Mouse (Mus musculus) intestine, embryonic 15.5 days (tissue): ENCODE results near the gene Naga. TPM values are rescaled to one million over a fixed set of nuclear protein-coding genes. Genes with fewer than 3 reads are reported as not detected.

Experiments used
- ATAC-seq: fragments of 200-750 bp; cut with Nextera tagmentation; 2 replicates; pipeline ENCODE4 v1.8.0; 2017; ENCODE audit warnings: moderate TSS enrichment, moderate library complexity
- H3K27ac ChIP-seq: fragments of 300-500 bp; sonication (generic); 2 replicates; pipeline ENCODE4 v1.5.1; 2015; ENCODE audit warnings: mild to moderate bottlenecking, inconsistent platforms
- H3K27me3 ChIP-seq: fragments of 300-500 bp; sonication (generic); replicated peaks from 2 replicates; pipeline ENCODE4 v1.6.1; 2015; ENCODE audit warnings: inconsistent platforms
- H3K36me3 ChIP-seq: fragments of 300-500 bp; sonication (generic); 2 replicates; pipeline ENCODE4 v1.6.1; 2015; ENCODE audit warnings: inconsistent platforms
- H3K4me1 ChIP-seq: fragments of 300-500 bp; sonication (generic); replicated peaks from 2 replicates; pipeline ENCODE4 v1.6.1; 2015; ENCODE audit warnings: inconsistent platforms
- H3K4me2 ChIP-seq: fragments of 300-500 bp; sonication (generic); replicated peaks from 2 replicates; pipeline ENCODE4 v1.6.1; 2015; ENCODE audit warnings: mild to moderate bottlenecking, inconsistent platforms
- H3K4me3 ChIP-seq: fragments of 300-500 bp; sonication (generic); replicated peaks from 2 replicates; pipeline ENCODE4 v1.5.1; 2015; ENCODE audit warnings: inconsistent platforms
- H3K9ac ChIP-seq: fragments of 300-500 bp; sonication (generic); 2 replicates; pipeline ENCODE4 v1.6.1; 2015; ENCODE audit warnings: inconsistent platforms
- H3K9me3 ChIP-seq: fragments of 300-500 bp; sonication (generic); 2 replicates; pipeline ENCODE4 v1.6.1; 2016; ENCODE audit warnings: inconsistent platforms
- WGBS: fragments of 180-500 bp; shearing (Covaris S2); methylation state at CpG from one replicate; pipeline ENCODE4 v1.1.7; 2015; 5-methylcytosine and 5-hydroxymethylcytosine counted together
- polyA plus RNA-seq: library from polyadenylated mRNA; unstranded; fragments of >200 nt; fragmentation: Nextera tagmentation; extraction: Ambion mirVana; gene quantifications from 2 replicates; pipeline ENCODE4 v1.2.1, GENCODE M21; 2015

Naga gene
- polyA plus RNA-seq, 1 experiment from 2014 or later: 144 TPM

DNA sequence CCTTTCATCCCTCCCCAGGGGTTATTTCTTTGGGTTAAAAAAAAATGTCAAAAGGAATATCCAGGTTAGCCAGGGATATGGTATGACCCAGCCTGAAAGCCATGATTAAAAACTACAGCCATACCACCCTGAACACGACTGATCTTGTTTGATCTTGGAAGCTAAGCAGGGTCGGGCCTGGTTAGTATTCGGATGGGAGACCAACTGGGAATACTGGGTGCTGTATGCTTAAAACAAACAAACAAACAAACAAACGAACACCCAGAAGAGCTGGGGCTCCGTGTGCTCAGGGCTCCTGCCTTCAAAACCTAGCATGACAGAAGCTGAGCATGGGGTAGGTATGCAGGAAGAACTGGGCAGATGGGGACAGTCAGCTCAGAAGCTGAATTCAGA is 3.8 kb upstream of the Naga start:
- no peaks in the 10 kb centered on the region for H3K9me3 ChIP-seq
- H3K4me1 ChIP-seq: peaks cover 43% of the 10 kb centered on the region
- no peak overlapping the region; the same call in 1 of the 2 replicates for H3K9ac ChIP-seq
- H3K27ac ChIP-seq: 0 out of 2 replicates have a peak overlapping the region, but pooled peaks have one; percentile 90
- ATAC-seq: no peak
- WGBS: 74% methylated on average over 5 of the region's 5 CpGs
- H3K4me3 ChIP-seq: no peak overlapping the region
- H3K36me3 ChIP-seq: no peaks in the 10 kb centered on the region
- peak overlapping the region; percentile 87 for H3K4me2 ChIP-seq
- H3K27me3 ChIP-seq: no peaks in the 10 kb centered on the region

GRCm38 (mm10) chr15:82341675-82342542 is 3.2 kb upstream of the Naga start:
- H3K27ac ChIP-seq: peak overlapping the region; percentile 90
- no peak; the same call in 1 of the 2 replicates for ATAC-seq

DNA sequence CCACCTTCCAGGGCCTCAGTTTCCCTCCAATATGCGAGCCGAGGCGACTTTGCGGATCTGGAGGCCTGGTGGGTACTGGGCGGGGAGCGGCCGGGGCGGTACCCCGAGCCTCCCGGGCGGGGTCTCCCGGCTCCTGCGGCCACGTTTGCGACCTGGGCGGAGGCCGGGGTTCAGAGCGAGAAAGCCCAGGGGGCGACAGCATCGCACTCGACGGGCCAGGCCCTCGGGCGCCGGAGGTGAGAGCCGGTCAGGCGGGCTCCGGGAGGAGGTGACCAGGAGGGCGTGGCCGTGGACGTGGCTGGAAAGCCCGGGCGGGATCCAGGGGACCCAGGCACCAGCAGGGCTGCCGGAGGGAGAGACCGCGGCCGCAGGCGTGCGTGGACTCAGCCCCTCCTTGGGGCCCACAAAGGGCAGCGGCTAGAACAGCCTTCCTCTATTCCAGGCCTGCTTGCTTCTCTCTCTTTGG is 2.3 kb upstream of the Naga start:
- H3K4me1 ChIP-seq: peaks cover 40% of the 10 kb centered on the region
- peak overlapping the region; percentile 59 for H3K4me3 ChIP-seq
- H3K36me3 ChIP-seq: 0 out of 2 replicates have a peak, but pooled peaks cover 2% of the 10 kb centered on the region
- 2% methylated on average over 40 of the region's 40 CpGs for WGBS
- ATAC-seq: peak; percentile 7; the same call in 1 of the 2 replicates
- no peaks in the 10 kb centered on the region for H3K27me3 ChIP-seq
- H3K27ac ChIP-seq: peak overlapping the region; percentile 90
- peak overlapping the region; percentile 81 for H3K9ac ChIP-seq
- H3K4me2 ChIP-seq: peak overlapping the region; percentile 87
- no peaks in the 10 kb centered on the region for H3K9me3 ChIP-seq

More at GRCm38 (mm10) chr15:82341675-82342542, 3.2 kb upstream of the Naga start:
- WGBS: 47% methylated on average over 15 of the region's 15 CpGs
- no peaks in the 10 kb centered on the region for H3K27me3 ChIP-seq
- H3K4me2 ChIP-seq: peak overlapping the region; percentile 87
- peak overlapping the region; percentile 81 for H3K9ac ChIP-seq
- H3K4me3 ChIP-seq: peak overlapping the region; percentile 59
- H3K9me3 ChIP-seq: no peaks in the 10 kb centered on the region
- peaks cover 40% of the 10 kb centered on the region for H3K4me1 ChIP-seq
- no peaks in the 10 kb centered on the region for H3K36me3 ChIP-seq

DNA sequence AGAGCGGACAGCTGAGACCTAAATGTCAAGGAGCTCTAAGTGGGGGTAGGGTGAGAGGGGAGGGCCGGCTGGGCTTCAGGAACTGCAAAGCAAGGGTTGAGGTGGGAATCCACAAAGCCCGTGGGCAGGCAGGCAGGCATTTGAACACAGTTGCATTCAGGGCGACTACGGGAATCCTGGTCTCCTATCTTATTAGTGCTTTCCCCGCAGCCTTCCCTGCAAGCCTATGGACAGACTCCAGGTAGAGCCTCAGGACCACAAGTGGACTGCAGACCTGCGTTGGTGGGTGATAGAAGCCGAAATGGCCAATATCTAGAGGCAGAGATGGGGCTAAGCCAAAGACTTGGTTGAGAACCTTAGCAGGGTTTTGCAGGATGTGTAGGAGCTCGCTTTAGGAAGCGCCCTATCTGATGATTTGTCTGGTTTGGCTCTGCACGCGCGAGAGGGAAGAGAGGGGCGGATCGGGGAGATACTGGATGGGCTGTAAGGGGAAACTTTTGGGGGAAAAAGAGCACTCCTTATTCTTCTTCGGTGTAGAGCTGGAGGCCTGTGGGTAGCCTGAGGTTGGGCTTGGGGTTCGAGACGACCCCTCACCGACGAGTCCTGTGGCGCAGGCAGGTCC is 1.8 kb upstream of the Naga start:
- peak overlapping the region; percentile 90 for H3K27ac ChIP-seq
- no peak for ATAC-seq
- peak overlapping the region; percentile 87 for H3K4me2 ChIP-seq
- peaks cover 40% of the 10 kb centered on the region for H3K4me1 ChIP-seq
- WGBS: 32% methylated on average over 21 of the region's 21 CpGs
- peak overlapping the region; percentile 81 for H3K9ac ChIP-seq
- H3K36me3 ChIP-seq: 0 out of 2 replicates have a peak, but pooled peaks cover 5% of the 10 kb centered on the region
- peak overlapping the region; percentile 59 for H3K4me3 ChIP-seq
- H3K27me3 ChIP-seq: no peaks in the 10 kb centered on the region
- H3K9me3 ChIP-seq: no peaks in the 10 kb centered on the region

DNA sequence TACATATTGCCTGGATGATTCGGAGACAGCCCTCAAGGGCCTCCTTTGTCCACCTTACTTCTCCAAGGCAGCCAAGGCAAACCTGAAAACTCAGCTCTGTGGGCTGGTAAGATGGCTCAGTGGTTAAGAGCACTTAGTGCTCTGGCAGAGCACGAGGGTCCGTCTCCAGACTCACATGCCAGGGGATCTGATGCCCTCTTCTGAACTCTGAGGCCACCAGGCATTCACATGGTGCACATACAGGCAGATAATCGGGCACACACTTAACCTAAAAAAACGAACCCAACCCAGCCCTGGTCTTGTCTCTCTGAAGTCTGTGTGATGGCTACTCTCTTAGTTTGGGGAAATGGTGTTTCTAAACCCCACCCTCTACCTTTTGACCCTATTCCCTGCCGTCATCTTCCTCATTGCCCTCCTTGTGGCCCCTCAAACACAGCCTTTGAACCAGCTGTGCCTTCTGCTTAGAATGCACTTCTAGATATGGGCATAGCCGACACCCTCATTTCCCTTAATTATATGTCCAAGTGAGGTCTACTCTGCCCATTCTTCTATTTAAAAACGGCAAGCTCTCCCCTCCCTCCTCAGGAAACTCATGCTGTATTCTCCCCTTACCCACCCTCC is 1.0 kb upstream of the Naga start:
- Histone ChIP-seq H3K4me3 (no peak overlapping the region), H3K36me3 (peaks cover 10% of the 10 kb centered on the region), H3K4me1 (peaks cover 40% of the 10 kb centered on the region), H3K9ac (no peak overlapping the region), H3K4me2 (no peak overlapping the region; the same call in 1 of the 2 replicates), H3K27me3 (no peaks in the 10 kb centered on the region), H3K9me3 (no peaks in the 10 kb centered on the region), H3K27ac (peak overlapping the region; percentile 90; the same call in 1 of the 2 replicates)
- no peak for ATAC-seq
- 59% methylated on average over 8 of the region's 8 CpGs for WGBS

- Histone ChIP-seq H3K27me3 (no peaks in the 10 kb centered on the region), H3K27ac (peak overlapping the region; percentile 75), H3K4me3 (peak overlapping the region; percentile 58), H3K4me2 (peak overlapping the region; percentile 73), H3K36me3 (peaks cover 16% of the 10 kb centered on the region), H3K9ac (peak overlapping the region; percentile 70), H3K9me3 (no peaks in the 10 kb centered on the region), H3K4me1 (peaks cover 40% of the 10 kb centered on the region)
- 58% methylated on average over 10 of the region's 10 CpGs for WGBS
- no peak for ATAC-seq
Observed at GRCm38 (mm10) chr15:82339150-82339549, 425 bp upstream of the Naga start.

GRCm38 (mm10) chr15:82337875-82338274 is 850 bp downstream of the Naga start:
- Histone ChIP-seq H3K36me3 (peaks cover 18% of the 10 kb centered on the region), H3K9me3 (no peaks in the 10 kb centered on the region), H3K9ac (peak overlapping the region; percentile 70), H3K27me3 (no peaks in the 10 kb centered on the region), H3K27ac (peak overlapping the region; percentile 75), H3K4me1 (peaks cover 35% of the 10 kb centered on the region), H3K4me2 (peak overlapping the region; percentile 73), H3K4me3 (peak overlapping the region; percentile 58)
- WGBS: 7% methylated on average over 4 of the region's 4 CpGs
- no peak for ATAC-seq

GRCm38 (mm10) chr15:82336629-82337028 is 2.1 kb downstream of the Naga start:
- Histone ChIP-seq H3K4me3 (no peak overlapping the region), H3K27ac (no peak overlapping the region), H3K4me2 (0 out of 2 replicates have a peak overlapping the region, but pooled peaks have one; percentile 4)

GRCm38 (mm10) chr15:82335194-82335593 is 3.5 kb downstream of the Naga start:
- Histone ChIP-seq H3K9ac (no peak overlapping the region), H3K4me1 (peaks cover 15% of the 10 kb centered on the region), H3K27ac (no peak overlapping the region), H3K27me3 (no peaks in the 10 kb centered on the region), H3K4me2 (no peak overlapping the region), H3K4me3 (no peak overlapping the region), H3K36me3 (peaks cover 20% of the 10 kb centered on the region), H3K9me3 (no peaks in the 10 kb centered on the region)
- no peak for ATAC-seq
- 94% methylated on average over 4 of the region's 4 CpGs for WGBS

More at GRCm38 (mm10) chr15:82336629-82337028, 2.1 kb downstream of the Naga start:
- no peaks in the 10 kb centered on the region for H3K27me3 ChIP-seq
- WGBS: 84% methylated on average over 12 of the region's 12 CpGs
- H3K4me1 ChIP-seq: peaks cover 28% of the 10 kb centered on the region
- ATAC-seq: no peak
- no peaks in the 10 kb centered on the region for H3K9me3 ChIP-seq
- peaks cover 18% of the 10 kb centered on the region for H3K36me3 ChIP-seq
- no peak overlapping the region; the same call in 1 of the 2 replicates for H3K9ac ChIP-seq

DNA sequence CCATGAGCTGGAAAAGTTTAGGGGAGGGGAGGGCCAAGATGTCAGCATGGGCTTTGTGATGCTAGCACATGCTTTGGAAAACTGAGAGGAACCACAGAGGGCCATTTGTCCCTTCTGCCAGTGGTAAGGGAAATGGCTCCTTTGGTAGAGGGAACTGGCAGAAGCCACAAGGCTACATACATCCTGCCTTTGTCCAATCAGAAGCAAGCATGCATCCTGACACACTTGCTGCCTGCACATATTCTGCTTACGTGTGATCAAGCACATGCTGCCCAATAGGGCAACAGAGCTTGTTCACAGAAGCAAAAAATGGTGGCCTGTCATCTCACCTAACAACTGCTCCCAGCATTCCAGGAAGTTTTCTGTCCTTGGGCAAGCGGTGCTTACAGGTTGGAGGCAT is 13.3 kb downstream of the Naga start:
- ATAC-seq: no peak
- no peaks in the 10 kb centered on the region for H3K27me3 ChIP-seq
- 69% methylated on average over 2 of the region's 2 CpGs for WGBS
- H3K4me2 ChIP-seq: no peak overlapping the region
- no peak overlapping the region for H3K4me3 ChIP-seq
- H3K27ac ChIP-seq: no peak overlapping the region
- H3K4me1 ChIP-seq: 0 out of 2 replicates have a peak, but pooled peaks cover 3% of the 10 kb centered on the region
- no peak overlapping the region for H3K9ac ChIP-seq
- H3K36me3 ChIP-seq: peaks cover 7% of the 10 kb centered on the region; the same call in 1 of the 2 replicates
- H3K9me3 ChIP-seq: no peaks in the 10 kb centered on the region

- Histone ChIP-seq H3K4me1 (0 out of 2 replicates have a peak, but pooled peaks cover 3% of the 10 kb centered on the region), H3K27ac (no peak overlapping the region), H3K9ac (no peak overlapping the region), H3K27me3 (no peaks in the 10 kb centered on the region), H3K4me3 (no peak overlapping the region), H3K36me3 (no peaks in the 10 kb centered on the region), H3K9me3 (no peaks in the 10 kb centered on the region), H3K4me2 (no peak overlapping the region)
- no peak for ATAC-seq
- WGBS: 71% methylated on average over 8 of the region's 8 CpGs
Observed at GRCm38 (mm10) chr15:82322195-82322594, 16.5 kb downstream of the Naga start.

DNA sequence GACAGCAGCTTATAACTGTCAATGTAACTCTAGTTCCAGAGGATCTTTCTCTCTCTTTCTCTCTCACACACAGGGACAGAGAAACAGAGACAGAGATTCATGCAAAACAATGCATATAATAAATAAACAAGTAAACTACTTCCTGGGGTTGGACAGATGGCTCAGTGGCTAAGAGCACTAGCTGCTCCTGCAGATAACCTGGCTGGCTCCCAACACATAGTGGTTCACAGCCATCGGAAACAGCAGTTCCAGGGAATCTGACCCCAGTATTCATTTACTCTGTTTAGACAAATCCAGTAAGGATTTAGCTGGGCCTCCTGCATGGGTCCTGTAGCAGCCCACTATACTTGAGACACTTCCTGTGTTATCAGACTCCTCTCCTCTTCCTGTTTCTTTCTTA is 19.1 kb downstream of the Naga start:
- no peaks in the 10 kb centered on the region for H3K9me3 ChIP-seq
- 29% methylated on average over 1 of the region's 1 CpGs for WGBS
- H3K27ac ChIP-seq: no peak overlapping the region
- no peaks in the 10 kb centered on the region for H3K4me1 ChIP-seq
- no peaks in the 10 kb centered on the region for H3K27me3 ChIP-seq
- no peak overlapping the region for H3K9ac ChIP-seq
- no peak for ATAC-seq
- no peak overlapping the region for H3K4me2 ChIP-seq
- no peak overlapping the region for H3K4me3 ChIP-seq
- no peaks in the 10 kb centered on the region for H3K36me3 ChIP-seq
